Mouse (Mus musculus) spleen, adult 2 months (tissue): ENCODE results near the gene Cacna1c.

Source experiments
- CTCF ChIP-seq: fragments of 200-500 bp; IDR thresholded peaks from 2 replicates; pipeline ENCODE4 v1.5.1; 2011; ENCODE audit warnings: mild to moderate bottlenecking, inconsistent platforms; ENCODE audit not compliant: insufficient read depth, insufficient read length, insufficient replicate concordance; ENCODE audit errors: extremely low read depth
- POLR2A ChIP-seq: fragments of 200-500 bp; IDR thresholded peaks from 2 replicates; pipeline ENCODE4 v1.6.1; 2011; ENCODE audit warnings: low read depth, low read length, inconsistent platforms

- TF ChIP-seq POLR2A (no peak), CTCF (no peak)
Observed at GRCm38 (mm10) chr6:119096481-119096880, 99.7 kb downstream of the Cacna1c start.
